Comparison of ENCODE assay signal across 16 mouse cellular contexts in the genomic region with DNA sequence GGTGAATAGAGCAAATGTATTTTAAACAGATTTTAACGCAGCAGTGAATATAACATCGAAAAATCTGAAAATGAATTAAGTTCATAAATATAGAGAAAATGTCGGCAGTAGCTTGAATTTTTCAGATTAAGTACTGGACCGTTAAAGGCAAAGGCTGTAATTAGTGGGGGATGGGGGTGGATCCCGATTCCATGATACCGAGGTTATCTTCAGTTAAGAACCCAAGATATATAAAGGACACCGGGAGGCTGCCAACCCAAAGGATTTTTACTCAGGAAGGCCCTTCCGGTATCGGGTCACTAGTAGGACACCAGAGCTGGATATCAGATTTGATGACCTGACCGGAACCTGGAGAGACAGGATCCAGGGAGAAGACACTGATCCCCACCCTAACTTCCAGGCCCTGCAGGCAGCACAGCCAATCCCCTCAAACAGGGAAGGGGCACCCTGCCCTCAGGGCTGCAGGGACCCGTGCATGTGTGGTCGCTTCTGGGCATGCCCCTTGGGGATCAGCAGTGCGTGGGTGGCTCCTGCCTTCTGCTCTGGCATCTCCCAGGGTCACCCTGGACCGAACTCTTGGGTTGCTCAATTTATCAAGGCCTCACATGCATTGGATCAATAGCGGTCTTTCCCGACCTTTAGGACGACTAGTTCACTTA. TPM values are rescaled to one million over a fixed set of nuclear protein-coding genes. Genes with fewer than 3 reads are reported as not detected.
A peak's percentile ranks its signal among the peaks of the same experiment; 100 is the strongest.
DNase-seq lines count a peak whose midpoint lies in the region; ATAC-seq and TF ChIP-seq lines count a peak whose summit lies in the region.
"Had no signal": no experiment of that assay in that cellular context is flagged by ENCODE, and none has a peak within 500 bp of the region (broad histone marks: within the 10 kb centered on the region; RNA-seq: fewer than 3 reads in every experiment).

No protein-coding gene starts in this region.

- TF ChIP-seq CTCF in liver, adult 2 months (IDR thresholded peaks at IDR 0.05; ENCODE audit: low read depth, low read length) = no peak

- peaks cover 14% of the 10 kb centered on the region; the same call in 1 of the 2 replicates for H3K4me1 ChIP-seq in heart, embryonic 12.5 days (replicated peaks)
- H3K4me1 ChIP-seq in liver, adult 2 months (ENCODE audit: control insufficient read depth, insufficient read depth, low read length) = no peaks in the 10 kb centered on the region
- H3K4me1 ChIP-seq in limb, embryonic 10.5 days = peaks cover 16% of the 10 kb centered on the region
- H3K4me1 ChIP-seq in neural tube, embryonic 14.5 days (ENCODE audit: control insufficient read depth, insufficient read depth, low read length) = no peaks in the 10 kb centered on the region

- H3K9ac ChIP-seq in heart, embryonic 12.5 days = peak overlapping the region; percentile 52
- H3K9ac ChIP-seq in liver, adult 2 months (ENCODE audit: low read depth, low read length) = no peak overlapping the region
- H3K9ac ChIP-seq in neural tube, embryonic 14.5 days (replicated peaks; ENCODE audit: low read depth, low read length) = no peak overlapping the region

- no peak for ATAC-seq in heart, embryonic 12.5 days (ENCODE audit: insufficient number of reproducible peaks, low FRiP score)
- peak; percentile 41; the same call in 1 of the 2 replicates for ATAC-seq in neural tube, embryonic 14.5 days (ENCODE audit: low read depth)
- ATAC-seq: Patski had no signal

- no peaks in the 10 kb centered on the region for H3K79me2 ChIP-seq in liver, adult 2 months (ENCODE audit: control insufficient read depth, insufficient read depth, low read length)

- H3K4me3 ChIP-seq in heart, embryonic 12.5 days = peak overlapping the region; percentile 42
- no peak overlapping the region for H3K4me3 ChIP-seq in liver, adult 2 months (ENCODE audit: insufficient read depth, low read depth, low read length)
- peak overlapping the region; percentile 27 for H3K4me3 ChIP-seq in limb, embryonic 10.5 days
- no peak overlapping the region for H3K4me3 ChIP-seq in neural tube, embryonic 14.5 days (ENCODE audit: low read depth, low read length)
- H3K4me3 ChIP-seq: erythroblast, embryonic 14.5 days; layer of hippocampus, adult 2 months had no signal

- H3K4me2 ChIP-seq in heart, embryonic 12.5 days = peak overlapping the region; percentile 73
- H3K4me2 ChIP-seq in neural tube, embryonic 14.5 days (ENCODE audit: low read depth, low read length) = no peak overlapping the region

- 6% methylated on average over 17 of the region's 17 CpGs for WGBS in heart, embryonic 12.5 days
- WGBS in liver, adult 2 months = 12% methylated on average over 17 of the region's 17 CpGs
- 4% methylated on average over 17 of the region's 17 CpGs for WGBS in limb, embryonic 10.5 days
- WGBS in neural tube, embryonic 14.5 days = 6% methylated on average over 17 of the region's 17 CpGs

- DNase-seq in heart, postnatal 25 days (ENCODE audit: low spot score) = no peak
- peak; percentile 30 for DNase-seq in liver, adult 2 months (ENCODE audit: extremely low read depth, low read depth, low spot score)
- no peak for DNase-seq in liver
- DNase-seq in limb, embryonic 10.5 days (ENCODE audit: low spot score) = peak; percentile 53
- no peak for DNase-seq in ovary, adult 18-20 months (ENCODE audit: low spot score)
- DNase-seq in cerebellum, postnatal 14 days = no peak
- DNase-seq: adrenal gland, postnatal 36 days; B cell, adult 2 months; cerebellum, adult 9-10 months; heart, postnatal 14 days had no signal

- intact Hi-C loops in heart, postnatal 25 days (cut with DNase I) = no loop called here

- no peak for TF ChIP-seq POLR2A in liver, adult 2 months (IDR thresholded peaks at IDR 0.05; ENCODE audit: extremely low read depth, insufficient read depth, low read length)

- H3K27ac ChIP-seq in heart, embryonic 12.5 days (ENCODE audit: poor library complexity, severe bottlenecking) = no peak overlapping the region
- H3K27ac ChIP-seq in liver, adult 2 months (replicated peaks; ENCODE audit: insufficient read depth, low read depth, low read length) = no peak overlapping the region
- H3K27ac ChIP-seq in limb, embryonic 10.5 days = no peak overlapping the region
- no peak overlapping the region for H3K27ac ChIP-seq in neural tube, embryonic 14.5 days (ENCODE audit: low read depth, low read length)
- H3K27ac ChIP-seq: layer of hippocampus, adult 2 months had no signal

- no peaks in the 10 kb centered on the region for H3K36me3 ChIP-seq in heart, embryonic 12.5 days
- no peaks in the 10 kb centered on the region for H3K36me3 ChIP-seq in liver, adult 2 months (ENCODE audit: control insufficient read depth, insufficient read depth, low read length)
- H3K36me3 ChIP-seq in limb, embryonic 10.5 days = no peaks in the 10 kb centered on the region
- H3K36me3 ChIP-seq in neural tube, embryonic 14.5 days (ENCODE audit: control insufficient read depth, insufficient read depth, low read length) = no peaks in the 10 kb centered on the region

- H3K9me3 ChIP-seq in heart, embryonic 12.5 days (replicated peaks) = no peaks in the 10 kb centered on the region
- no peaks in the 10 kb centered on the region for H3K9me3 ChIP-seq in limb, embryonic 10.5 days (replicated peaks)
- no peaks in the 10 kb centered on the region for H3K9me3 ChIP-seq in neural tube, embryonic 14.5 days (ENCODE audit: control insufficient read depth, low read length)

- peaks cover 12% of the 10 kb centered on the region for H3K27me3 ChIP-seq in heart, embryonic 12.5 days (replicated peaks)
- H3K27me3 ChIP-seq in liver, adult 2 months (ENCODE audit: control insufficient read depth, insufficient read depth, low read length) = peaks cover 4% of the 10 kb centered on the region; the same call in 1 of the 2 replicates
- peaks cover 72% of the 10 kb centered on the region for H3K27me3 ChIP-seq in limb, embryonic 10.5 days (ENCODE audit: low read depth, poor library complexity, severe bottlenecking)
- H3K27me3 ChIP-seq in neural tube, embryonic 14.5 days (ENCODE audit: control insufficient read depth, insufficient read depth, low read length) = peaks cover 29% of the 10 kb centered on the region

RNA-seq across cellular contexts. Expression of a gene that starts 22.9 kb away (rescaled TPM):
- polyA plus RNA-seq in heart, embryonic 12.5 days (2016; fragmentation: Nextera tagmentation; extraction: Ambion mirVana) = 74.5 and 76.6 TPM in 2 replicates
- total RNA-seq in heart, postnatal 25 days (2021) = 10 to 100 TPM; 10.9 to 14.4 TPM
- 2.7 and 4.7 TPM in 2 replicates for total RNA-seq in liver, adult 2 months (2014; rRNA removed)
- polyA plus RNA-seq in liver, adult 2 months (2012; rRNA removed) = 11.6 and 13.6 TPM in 2 replicates
- polyA plus RNA-seq in limb, embryonic 10.5 days (2016; fragmentation: Nextera tagmentation; extraction: Ambion mirVana) = 0.71 and 2.7 TPM in 2 replicates
- not detected in 2 replicates for polyA plus RNA-seq in neural tube, embryonic 14.5 days (2014; fragmentation: Nextera tagmentation; extraction: Ambion mirVana)
- total RNA-seq: layer of hippocampus, adult 2 months; megakaryocyte-erythroid progenitor cell, adult 5-6 weeks had no signal
- polyA plus RNA-seq: erythroblast, embryonic 14.5 days; Patski had no signal

Comparison
In these comparisons a context has a peak if more than half of its experiments do, and no peak if none do; other contexts are left out.
1. DNase-seq: peak in liver, adult 2 months (single experiment) and limb, embryonic 10.5 days (single experiment); none in heart, postnatal 25 days (single experiment), liver (single experiment), ovary, adult 18-20 months (single experiment) and cerebellum, postnatal 14 days (0 of 2).
2. H3K4me3 ChIP-seq: peak in heart, embryonic 12.5 days (single experiment) and limb, embryonic 10.5 days (single experiment); none in liver, adult 2 months (single experiment) and neural tube, embryonic 14.5 days (single experiment).